Mouse (Mus musculus) MEL (cell line): ENCODE results near the gene Gtpbp1.

Source experiments
- CTCF ChIP-seq, 3 experiments: IDR thresholded peaks in 2 of 3; conservative IDR thresholded peaks in 1 of 3; 2 replicates each; pipeline ENCODE4 v1.5.1; 2011 to 2012; ENCODE audit warnings: low read length in 3 of 3, low read depth in 2 of 3, mild to moderate bottlenecking in 2 of 3, improper control_type of control experiment in 1 of 3, inconsistent platforms in 1 of 3, mixed read lengths in 1 of 3, moderate library complexity in 1 of 3; ENCODE audit not compliant: control insufficient read depth in 1 of 3, insufficient read depth in 1 of 3, poor library complexity in 1 of 3, severe bottlenecking in 1 of 3
- GABPA ChIP-seq: IDR thresholded peaks from 2 replicates; pipeline ENCODE4 v1.6.1; 2012; ENCODE audit warnings: low read depth, mild to moderate bottlenecking, inconsistent platforms, low read length, improper control_type of control experiment, moderate library complexity
- MAX ChIP-seq: IDR thresholded peaks from 2 replicates; pipeline ENCODE4 v1.6.1; 2011; ENCODE audit warnings: low read length, improper control_type of control experiment
- POLR2A ChIP-seq, 2 experiments: IDR thresholded peaks; 2 replicates each; pipeline ENCODE4 v1.6.1; 2011 to 2012; ENCODE audit warnings: low read length in 2 of 2, mild to moderate bottlenecking in 2 of 2, control low read depth in 1 of 2, improper control_type of control experiment in 1 of 2, low read depth in 1 of 2, moderate library complexity in 1 of 2; ENCODE audit not compliant: control insufficient read depth in 1 of 2, insufficient read depth in 1 of 2, poor library complexity in 1 of 2
- TCF12 ChIP-seq: IDR thresholded peaks from 2 replicates; pipeline ENCODE4 v1.6.1; 2014; ENCODE audit warnings: low read depth, mild to moderate bottlenecking, inconsistent platforms, low read length, improper control_type of control experiment, moderate library complexity

DNA sequence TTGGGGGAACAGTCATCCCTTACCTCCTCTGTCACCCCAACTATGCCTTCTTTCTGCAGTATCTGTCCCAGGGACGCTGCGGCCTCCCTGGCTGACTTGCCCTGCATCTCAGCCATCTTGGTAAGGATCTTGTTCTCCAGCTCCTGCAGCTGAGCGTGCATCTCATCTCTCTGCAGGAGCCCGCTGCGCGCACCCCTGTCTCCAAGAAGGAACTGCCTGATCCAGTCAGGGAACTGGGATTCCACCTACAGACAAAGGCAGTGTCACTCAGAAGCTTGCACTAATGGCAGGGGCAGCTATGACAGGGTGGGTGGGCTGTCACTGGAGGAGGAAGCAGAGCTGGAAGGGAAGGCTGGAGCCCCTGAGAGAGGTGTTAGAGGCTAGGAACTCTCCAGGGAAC, 37.2 kb downstream of the Gtpbp1 start:
- TF ChIP-seq POLR2A (IDR thresholded peaks at IDR 0.05; ENCODE audit: control insufficient read depth in 1 of 2, insufficient read depth in 1 of 2, low read depth in 1 of 2, low read length in 2 of 2, poor library complexity in 1 of 2) = no peak
- no peak for TF ChIP-seq GABPA
- no peak for TF ChIP-seq CTCF (IDR thresholded peaks at IDR 0.05 in 2 of 3, conservative IDR thresholded peaks at IDR 0.05 in 1 of 3; ENCODE audit: control insufficient read depth in 1 of 3, insufficient read depth in 1 of 3, low read depth in 2 of 3, low read length in 3 of 3, poor library complexity in 1 of 3, severe bottlenecking in 1 of 3)
- TF ChIP-seq TCF12 = no peak
- no peak for TF ChIP-seq MAX
